Mouse (Mus musculus): ENCODE measurements around the gene Map10. TPM values are rescaled to one million over a fixed set of nuclear protein-coding genes. Genes with fewer than 3 reads are reported as not detected.

The Map10 gene
- polyA plus RNA-seq, 1 experiment, result 5.0 TPM

- no peaks in the 10 kb centered on the region for H3K36me3 ChIP-seq (ENCODE audit: control insufficient read depth, insufficient read depth, low read length, poor library complexity, severe bottlenecking)
- no peaks in the 10 kb centered on the region for H3K9me3 ChIP-seq (replicated peaks; ENCODE audit: control insufficient read depth, insufficient read depth, low read length, poor library complexity, severe bottlenecking)
- no peak overlapping the region for H3K4me3 ChIP-seq (ENCODE audit: low read depth, low read length)
- peak overlapping the region; percentile 70 for H3K27ac ChIP-seq (ENCODE audit: insufficient read depth, low read length)
- peaks cover 5% of the 10 kb centered on the region for H3K4me1 ChIP-seq (ENCODE audit: control insufficient read depth, insufficient read depth, low read length)
- TF ChIP-seq EP300 (IDR thresholded peaks at IDR 0.05; ENCODE audit: insufficient read depth, low read depth, low read length) (peak; percentile 63; the same call in 1 of the 2 replicates), CTCF (IDR thresholded peaks at IDR 0.05; ENCODE audit: low read depth, low read length) (no peak)
- no peak overlapping the region for H3K9ac ChIP-seq (ENCODE audit: low read depth, poor library complexity, severe bottlenecking)
- no peaks in the 10 kb centered on the region for H3K27me3 ChIP-seq (ENCODE audit: control insufficient read depth, insufficient read depth, low read length, poor library complexity, severe bottlenecking)
Observed at GRCm38 (mm10) chr8:125665876-125666186, 3.8 kb upstream of the Map10 start.

DNA sequence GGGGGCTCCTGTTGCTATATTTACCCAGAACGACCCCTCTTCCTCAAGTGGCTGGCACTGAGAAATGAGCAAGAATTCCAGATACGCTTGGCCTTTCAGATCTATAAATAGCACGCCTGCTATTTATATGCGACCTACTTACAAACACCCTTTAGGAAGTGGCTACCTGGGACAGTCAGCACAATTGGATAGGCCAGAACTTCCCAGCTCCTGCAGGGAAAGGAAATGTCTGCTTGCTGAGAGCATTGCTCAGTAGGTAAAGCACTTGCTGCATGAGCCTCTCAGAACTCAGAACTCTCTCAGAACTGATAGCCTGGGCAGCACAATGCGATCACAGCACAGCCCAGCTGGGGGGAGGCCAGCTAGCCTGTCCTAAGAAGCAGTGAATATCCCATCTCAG lies 3.4 kb upstream of the Map10 start:
- Histone ChIP-seq H3K27ac (ENCODE audit: insufficient read depth, low read length) (0 out of 2 replicates have a peak overlapping the region, but pooled peaks have one; percentile 26), H3K9me3 (replicated peaks; ENCODE audit: control insufficient read depth, insufficient read depth, low read length, poor library complexity, severe bottlenecking) (no peaks in the 10 kb centered on the region), H3K36me3 (ENCODE audit: control insufficient read depth, insufficient read depth, low read length, poor library complexity, severe bottlenecking) (no peaks in the 10 kb centered on the region), H3K27me3 (ENCODE audit: control insufficient read depth, insufficient read depth, low read length, poor library complexity, severe bottlenecking) (no peaks in the 10 kb centered on the region), H3K4me1 (ENCODE audit: control insufficient read depth, insufficient read depth, low read length) (peaks cover 5% of the 10 kb centered on the region), H3K4me3 (ENCODE audit: low read depth, low read length) (no peak overlapping the region), H3K9ac (ENCODE audit: low read depth, poor library complexity, severe bottlenecking) (no peak overlapping the region)
- TF ChIP-seq POLR2A (IDR thresholded peaks at IDR 0.05; ENCODE audit: insufficient read depth, low read length) (no peak), EP300 (IDR thresholded peaks at IDR 0.05; ENCODE audit: insufficient read depth, low read depth, low read length) (no peak), CTCF (IDR thresholded peaks at IDR 0.05; ENCODE audit: low read depth, low read length) (no peak)

DNA sequence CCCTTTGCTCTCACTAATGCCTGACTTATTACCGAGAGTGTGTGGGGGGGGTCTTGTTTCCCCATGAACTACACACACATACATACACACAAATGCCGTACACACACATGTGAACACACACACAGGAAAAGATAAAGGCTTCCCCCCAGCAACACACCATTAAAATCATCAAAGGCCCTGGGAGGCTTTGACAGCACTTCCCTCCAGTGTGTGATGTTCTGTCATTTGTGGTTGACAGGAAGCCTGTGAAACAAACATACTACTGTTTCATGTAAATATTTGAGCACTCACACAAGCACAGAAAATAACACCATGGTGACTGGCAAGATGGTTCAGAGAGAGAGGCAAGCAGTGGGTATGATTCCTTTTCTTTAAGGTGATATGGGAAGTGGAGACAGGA lies 2.4 kb upstream of the Map10 start:
- Histone ChIP-seq H3K27me3 (ENCODE audit: control insufficient read depth, insufficient read depth, low read length, poor library complexity, severe bottlenecking) (no peaks in the 10 kb centered on the region), H3K9ac (ENCODE audit: low read depth, poor library complexity, severe bottlenecking) (no peak overlapping the region), H3K36me3 (ENCODE audit: control insufficient read depth, insufficient read depth, low read length, poor library complexity, severe bottlenecking) (no peaks in the 10 kb centered on the region), H3K4me1 (ENCODE audit: control insufficient read depth, insufficient read depth, low read length) (peaks cover 5% of the 10 kb centered on the region), H3K27ac (ENCODE audit: insufficient read depth, low read length) (no peak overlapping the region), H3K9me3 (replicated peaks; ENCODE audit: control insufficient read depth, insufficient read depth, low read length, poor library complexity, severe bottlenecking) (no peaks in the 10 kb centered on the region), H3K4me3 (ENCODE audit: low read depth, low read length) (no peak overlapping the region)
- TF ChIP-seq CTCF (IDR thresholded peaks at IDR 0.05; ENCODE audit: low read depth, low read length) (no peak), EP300 (IDR thresholded peaks at IDR 0.05; ENCODE audit: insufficient read depth, low read depth, low read length) (no peak), POLR2A (IDR thresholded peaks at IDR 0.05; ENCODE audit: insufficient read depth, low read length) (no peak)

DNA sequence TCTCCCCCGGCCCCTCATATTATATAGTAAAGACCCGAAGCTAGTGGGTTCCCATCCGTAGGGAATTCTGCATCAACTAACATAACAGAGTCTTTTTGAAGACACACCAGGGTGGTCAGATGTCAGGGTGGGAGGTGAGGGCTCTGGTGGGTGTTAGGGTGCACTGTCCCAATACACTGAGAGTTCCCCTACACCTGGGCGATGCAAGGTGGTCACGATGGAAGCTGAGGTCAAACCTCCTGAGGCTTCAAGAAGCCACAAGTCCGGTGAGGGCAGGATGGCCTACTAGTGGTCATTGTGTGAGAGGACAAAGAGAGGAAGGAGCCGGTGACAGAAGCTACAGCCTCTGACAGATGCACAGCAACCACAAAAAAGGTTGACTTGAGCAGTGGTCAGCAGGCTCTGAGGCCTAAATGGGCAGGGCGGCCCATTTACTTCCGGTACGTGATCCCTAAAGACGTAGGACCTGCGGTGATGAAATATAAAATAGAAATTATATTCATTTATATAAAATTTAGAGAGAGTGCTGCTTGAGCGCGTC lies 389 bp upstream of the Map10 start:
- Histone ChIP-seq H3K27me3 (ENCODE audit: control insufficient read depth, insufficient read depth, low read length, poor library complexity, severe bottlenecking) (no peaks in the 10 kb centered on the region), H3K36me3 (ENCODE audit: control insufficient read depth, insufficient read depth, low read length, poor library complexity, severe bottlenecking) (no peaks in the 10 kb centered on the region), H3K4me3 (ENCODE audit: low read depth, low read length) (no peak overlapping the region), H3K9me3 (replicated peaks; ENCODE audit: control insufficient read depth, insufficient read depth, low read length, poor library complexity, severe bottlenecking) (no peaks in the 10 kb centered on the region), H3K4me1 (ENCODE audit: control insufficient read depth, insufficient read depth, low read length) (peaks cover 5% of the 10 kb centered on the region), H3K9ac (ENCODE audit: low read depth, poor library complexity, severe bottlenecking) (no peak overlapping the region), H3K27ac (ENCODE audit: insufficient read depth, low read length) (no peak overlapping the region)
- TF ChIP-seq EP300 (IDR thresholded peaks at IDR 0.05; ENCODE audit: insufficient read depth, low read depth, low read length), result no peak
- no peak for TF ChIP-seq CTCF (IDR thresholded peaks at IDR 0.05; ENCODE audit: low read depth, low read length)
- no peak for TF ChIP-seq POLR2A (IDR thresholded peaks at IDR 0.05; ENCODE audit: insufficient read depth, low read length)

DNA sequence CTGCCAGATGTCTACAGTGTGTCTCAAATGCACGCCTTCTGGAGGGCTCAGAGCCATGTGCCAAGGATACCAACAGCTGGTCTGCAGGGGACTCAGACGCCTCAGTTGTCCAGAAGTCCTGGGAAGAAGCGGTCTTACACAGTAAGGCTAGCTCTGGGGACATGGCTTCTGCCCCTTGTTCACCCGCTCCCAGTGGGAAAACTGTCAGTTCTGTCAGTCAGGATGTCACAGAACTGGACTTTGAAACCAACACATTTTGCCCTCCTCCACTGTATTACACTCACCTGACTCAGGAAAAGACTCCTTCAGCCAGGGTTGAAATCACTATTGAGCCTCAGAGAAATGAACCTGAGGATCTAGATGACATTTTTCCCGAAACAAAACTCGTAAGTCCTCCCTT lies 802 bp downstream of the Map10 start:
- Histone ChIP-seq H3K4me1 (ENCODE audit: control insufficient read depth, insufficient read depth, low read length) (peaks cover 2% of the 10 kb centered on the region), H3K27ac (ENCODE audit: insufficient read depth, low read length) (no peak overlapping the region), H3K9ac (ENCODE audit: low read depth, poor library complexity, severe bottlenecking) (peak overlapping the region; percentile 71)

DNA sequence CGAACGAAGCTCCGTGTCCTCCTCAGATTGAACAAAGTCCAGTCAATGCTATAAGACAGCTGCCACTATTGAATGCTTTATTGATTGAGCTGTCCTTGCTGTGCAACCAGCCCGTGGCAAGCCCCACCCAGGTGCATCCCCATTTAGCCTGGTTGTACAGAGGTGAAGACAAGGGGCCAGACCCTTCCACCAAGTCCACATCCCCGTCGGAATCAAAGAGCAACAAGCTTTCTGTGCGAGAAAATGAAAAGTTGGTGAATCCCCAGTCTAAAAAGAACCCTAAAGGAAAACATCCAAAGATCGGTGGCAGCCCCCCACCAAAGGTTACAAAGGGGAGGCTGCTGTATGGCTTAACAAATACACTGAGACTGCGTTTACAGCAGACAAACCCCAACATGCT lies 1.3 kb downstream of the Map10 start:
- no peak for TF ChIP-seq CTCF (IDR thresholded peaks at IDR 0.05; ENCODE audit: low read depth, low read length)
- no peak for TF ChIP-seq EP300 (IDR thresholded peaks at IDR 0.05; ENCODE audit: insufficient read depth, low read depth, low read length)
- no peak for TF ChIP-seq POLR2A (IDR thresholded peaks at IDR 0.05; ENCODE audit: insufficient read depth, low read length)
- no peak overlapping the region for H3K27ac ChIP-seq (ENCODE audit: insufficient read depth, low read length)

More for the DNA sequence above, 802 bp downstream of the Map10 start:
- TF ChIP-seq POLR2A (IDR thresholded peaks at IDR 0.05; ENCODE audit: insufficient read depth, low read length) (no peak), CTCF (IDR thresholded peaks at IDR 0.05; ENCODE audit: low read depth, low read length) (no peak), EP300 (IDR thresholded peaks at IDR 0.05; ENCODE audit: insufficient read depth, low read depth, low read length) (no peak)
- no peaks in the 10 kb centered on the region for H3K36me3 ChIP-seq (ENCODE audit: control insufficient read depth, insufficient read depth, low read length, poor library complexity, severe bottlenecking)
- no peaks in the 10 kb centered on the region for H3K9me3 ChIP-seq (replicated peaks; ENCODE audit: control insufficient read depth, insufficient read depth, low read length, poor library complexity, severe bottlenecking)
- H3K4me3 ChIP-seq (ENCODE audit: low read depth, low read length), result peak overlapping the region; percentile 67
- no peaks in the 10 kb centered on the region for H3K27me3 ChIP-seq (ENCODE audit: control insufficient read depth, insufficient read depth, low read length, poor library complexity, severe bottlenecking)

More for the DNA sequence above, 1.3 kb downstream of the Map10 start:
- no peak overlapping the region for H3K4me3 ChIP-seq (ENCODE audit: low read depth, low read length)
- H3K27me3 ChIP-seq (ENCODE audit: control insufficient read depth, insufficient read depth, low read length, poor library complexity, severe bottlenecking), result no peaks in the 10 kb centered on the region
- H3K36me3 ChIP-seq (ENCODE audit: control insufficient read depth, insufficient read depth, low read length, poor library complexity, severe bottlenecking), result no peaks in the 10 kb centered on the region
- peaks cover 2% of the 10 kb centered on the region for H3K4me1 ChIP-seq (ENCODE audit: control insufficient read depth, insufficient read depth, low read length)
- no peaks in the 10 kb centered on the region for H3K9me3 ChIP-seq (replicated peaks; ENCODE audit: control insufficient read depth, insufficient read depth, low read length, poor library complexity, severe bottlenecking)
- H3K9ac ChIP-seq (ENCODE audit: low read depth, poor library complexity, severe bottlenecking), result no peak overlapping the region; the same call in 1 of the 2 replicates

Measured in ES-Bruce4 (cell line).